Mouse (Mus musculus) inflammation-experienced regulatory T-cells, adult 6 months (primary cell): ENCODE data around the gene Hecw1. TPM values are rescaled to one million over a fixed set of nuclear protein-coding genes. Genes with fewer than 3 reads are reported as not detected.
A peak's percentile ranks its signal among the peaks of the same experiment; 100 is the strongest.
"Not testable (repeated sequence)": the region's sequence is repeated elsewhere in the genome, so short reads cannot be mapped to it uniquely, and the experiment has no call there.

Experiments
- ATAC-seq: one replicate; pipeline ENCODE4 v1.8.0; 2017
- polyA plus RNA-seq, 3 experiments: library from polyadenylated mRNA; unstranded; fragments of 100-300 nt; shearing (Covaris generic); gene quantifications; one replicate each; pipeline ENCODE4 v1.2.1; 2017

Gene Hecw1
- polyA plus RNA-seq, 3 experiments from 2014 or later, result 0.20 to 0.36 (median 0.35) TPM

GRCm38 (mm10) chr13:14365546-14365945 lies 157.5 kb downstream of the Hecw1 start:
- ATAC-seq, result no peak

DNA sequence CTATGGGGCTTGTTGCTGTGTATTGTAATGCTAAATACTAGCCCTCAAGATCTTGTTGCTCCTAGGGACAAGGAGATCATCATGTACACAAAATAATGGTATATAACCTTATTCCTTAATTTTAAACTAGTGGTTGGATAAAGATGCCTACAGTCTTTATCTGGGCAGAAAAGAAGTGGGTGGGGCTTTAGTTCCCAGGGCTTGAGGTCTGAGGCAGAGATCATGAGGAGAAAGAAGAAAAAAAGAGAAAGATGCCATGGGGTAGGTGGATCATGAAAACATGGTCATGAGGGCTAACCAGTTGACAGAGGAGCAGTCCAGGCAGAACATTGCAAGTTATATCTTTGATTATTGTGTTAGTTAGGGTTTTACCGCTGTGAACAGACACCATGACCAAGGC lies 195.8 kb downstream of the Hecw1 start:
- ATAC-seq, result no peak

DNA sequence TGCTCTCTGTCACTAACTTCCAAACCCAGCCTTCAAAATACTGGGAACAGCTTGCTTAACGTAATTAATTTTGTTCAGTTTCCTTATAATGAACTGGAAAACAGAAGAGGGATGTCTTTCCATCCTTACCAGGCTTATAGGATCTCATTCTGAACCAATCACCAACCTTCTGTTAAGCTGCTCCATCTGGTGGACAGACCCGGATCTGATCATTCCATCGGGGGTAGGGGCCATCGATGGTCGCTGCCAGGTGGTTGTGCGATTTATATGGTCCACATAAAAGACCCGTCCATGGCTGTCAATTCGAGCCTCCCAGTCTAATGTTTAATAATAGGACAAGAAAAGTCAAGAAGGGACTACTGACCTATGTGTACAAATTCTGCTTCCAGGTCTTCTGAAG lies 216.4 kb downstream of the Hecw1 start:
- ATAC-seq, result no peak

GRCm38 (mm10) chr13:14304103-14304502 lies 218.9 kb downstream of the Hecw1 start:
- ATAC-seq, result no peak

DNA sequence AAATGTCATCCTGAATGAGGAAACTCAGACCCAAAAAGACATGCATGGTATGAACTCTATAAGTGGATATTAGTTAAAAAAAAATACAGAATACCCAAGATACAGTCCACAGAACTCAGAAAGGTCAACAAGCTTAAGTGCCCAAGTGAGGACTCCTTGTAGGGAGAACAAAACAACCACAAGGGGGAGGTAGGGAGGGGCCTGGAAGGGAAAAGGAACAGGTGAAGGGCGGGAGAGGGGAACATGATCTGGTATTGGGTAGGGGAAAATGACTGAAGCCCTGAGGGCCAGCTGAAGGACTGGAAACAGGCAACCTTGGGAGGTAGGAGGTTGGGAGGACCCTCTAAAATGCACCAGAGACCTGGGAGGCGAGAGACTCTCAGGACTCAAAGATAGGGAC lies 220.1 kb downstream of the Hecw1 start:
- ATAC-seq, result no peak

DNA sequence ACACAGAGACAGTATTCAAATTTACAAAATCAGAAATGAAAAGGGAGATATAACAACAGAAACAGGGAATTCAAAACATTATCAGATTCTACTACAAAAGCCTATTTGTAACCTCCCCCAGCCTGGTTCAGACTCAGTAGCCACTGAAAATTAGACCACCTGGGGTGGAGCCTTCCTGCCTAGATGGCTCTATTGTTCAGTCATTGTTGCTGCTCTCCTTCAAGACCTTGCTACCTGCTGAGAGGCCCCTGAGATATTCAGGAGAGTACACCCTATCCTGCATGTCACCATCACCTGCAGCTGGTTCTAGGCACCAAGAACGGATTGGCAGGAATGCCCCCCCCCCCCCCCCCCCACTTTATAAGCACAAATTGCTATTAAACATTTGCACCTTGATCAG lies 233.0 kb downstream of the Hecw1 start:
- ATAC-seq, result no peak

DNA sequence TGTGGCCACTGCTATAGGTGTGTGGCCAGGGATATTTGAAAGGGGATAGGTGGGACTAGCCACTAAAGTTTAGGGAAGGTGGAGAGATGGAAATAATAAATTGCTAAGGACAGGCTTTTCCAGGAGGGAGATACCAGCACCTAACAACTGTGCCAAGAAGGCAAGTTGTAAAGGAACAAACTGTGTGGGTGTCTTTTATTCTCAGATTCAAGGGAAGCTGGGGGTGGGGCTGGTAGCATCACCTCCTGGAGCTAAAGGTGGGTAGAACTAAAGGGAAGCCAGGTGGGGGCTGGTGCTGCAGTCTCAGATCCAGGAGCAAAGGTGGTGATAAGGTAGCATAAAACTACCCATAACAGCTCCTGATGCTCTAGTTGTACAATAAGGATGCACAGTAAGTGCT lies 251.6 kb downstream of the Hecw1 start:
- ATAC-seq, result no peak

DNA sequence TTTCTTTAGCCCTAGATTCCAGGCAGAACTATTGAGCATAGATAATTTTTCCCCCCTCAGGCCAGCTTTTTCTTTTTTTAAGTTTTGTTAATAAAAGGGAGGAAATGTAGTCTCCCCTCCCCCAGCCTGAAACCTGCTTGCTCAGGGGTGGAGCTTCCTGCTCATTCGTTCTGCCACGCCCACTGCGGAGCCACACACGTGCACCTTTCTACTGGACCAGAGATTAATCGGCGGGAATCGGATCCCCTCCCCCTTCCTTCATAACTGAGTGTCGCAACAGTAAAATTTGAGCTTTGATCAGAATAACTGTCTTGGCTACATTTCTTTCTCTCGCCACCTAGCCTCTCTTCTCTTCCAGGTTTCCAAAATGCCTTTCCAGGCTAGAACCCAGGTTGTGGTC lies 262.1 kb downstream of the Hecw1 start:
- not testable (repeated sequence) for ATAC-seq

DNA sequence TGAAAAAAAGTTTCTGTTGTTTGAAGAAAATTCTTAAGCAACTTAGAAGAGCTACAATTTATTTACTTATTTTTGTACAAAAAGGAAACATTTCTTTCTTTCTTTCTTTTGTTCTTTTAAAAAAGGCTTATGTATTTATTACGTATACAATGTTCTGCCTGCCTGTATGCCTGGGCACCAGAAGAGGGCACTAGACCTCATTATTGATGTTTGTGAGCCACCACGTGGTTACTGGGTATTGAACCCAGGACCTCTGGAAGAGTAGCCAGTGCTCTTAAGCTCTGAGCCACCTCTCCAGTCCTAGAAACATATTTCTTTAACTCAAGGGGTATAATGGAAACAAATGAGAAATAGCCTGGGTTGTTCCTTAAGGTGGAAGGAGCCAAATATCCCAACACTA lies 277.1 kb downstream of the Hecw1 start:
- ATAC-seq, result no peak

DNA sequence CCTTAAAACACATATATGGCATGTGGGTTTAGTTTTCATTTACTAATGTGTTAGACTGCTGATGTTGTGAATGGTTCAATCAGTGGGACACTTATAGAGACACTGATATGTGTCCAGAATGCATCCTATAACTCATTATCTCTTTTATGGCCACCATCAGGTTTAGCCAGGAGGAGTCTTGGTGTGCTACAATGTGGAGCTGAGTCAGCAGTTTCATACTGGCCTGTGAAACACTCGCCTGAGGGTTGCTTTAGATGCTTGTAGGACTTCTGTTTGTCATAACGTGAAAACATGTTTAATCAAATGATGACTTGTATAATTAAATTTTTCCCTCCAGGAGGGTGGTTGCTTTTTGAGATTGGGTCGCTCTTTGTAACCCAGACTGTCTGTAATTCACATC lies 343.4 kb downstream of the Hecw1 start:
- no peak for ATAC-seq

DNA sequence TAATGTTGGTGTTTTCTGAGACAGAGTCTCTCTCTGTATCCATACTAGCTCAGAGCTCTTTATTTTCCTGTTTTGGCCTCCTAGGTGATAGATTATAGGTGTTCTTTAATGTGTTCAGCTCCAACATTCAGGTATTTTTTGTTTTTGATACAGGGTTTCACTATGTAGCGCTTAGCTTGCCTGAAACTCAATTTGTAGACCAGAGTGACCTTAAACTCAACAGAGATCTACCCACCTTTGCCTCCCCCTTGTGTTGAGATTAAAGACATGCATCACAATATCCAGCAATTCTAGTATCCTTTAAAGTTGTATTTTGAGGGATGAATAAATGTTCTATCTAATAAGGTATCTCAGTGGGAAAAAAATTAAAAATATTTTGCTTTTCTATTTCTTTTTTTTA lies 345.0 kb downstream of the Hecw1 start:
- ATAC-seq, result peak; percentile 48

Other genes with a start within 250 kb of the Hecw1 start
- gene Mrpl32, start 89.9 kb upstream of the Hecw1 start, polyA plus RNA-seq, result 100 to 1,000 TPM; 110 to 146 (median 130) TPM
- 100 to 1,000 TPM; 172 to 236 (median 177) TPM for gene Psma2, start 90.0 kb upstream of the Hecw1 start, polyA plus RNA-seq
- gene AW209491, start 106.9 kb upstream of the Hecw1 start, polyA plus RNA-seq, result 10 to 100 TPM; 16.4 to 25.4 (median 24.1) TPM